Mouse (Mus musculus) bone marrow macrophage, adult 2 months (primary cell): Measurements from ENCODE around the gene Acaa1b.

ENCODE experiments used
- CTCF ChIP-seq: IDR thresholded peaks from 2 replicates; pipeline ENCODE4 v1.5.1; 2012; ENCODE audit warnings: low read depth, mild to moderate bottlenecking, low read length, moderate library complexity
- POLR2A ChIP-seq: IDR thresholded peaks from 2 replicates; pipeline ENCODE4 v1.6.1; 2012; ENCODE audit warnings: mild to moderate bottlenecking, low read depth, low read length, borderline replicate concordance

- TF ChIP-seq CTCF (no peak), POLR2A (no peak)
Observed at GRCm38 (mm10) chr9:119155416-119155815, 1.5 kb downstream of the Acaa1b start.
